Mouse (Mus musculus) midbrain, embryonic 13.5 days (tissue): Measurements from ENCODE around the gene Dmrt3. TPM values are rescaled to one million over a fixed set of nuclear protein-coding genes. Genes with fewer than 3 reads are reported as not detected.

Experiments used
- ATAC-seq: fragments of 200-750 bp; cut with Nextera tagmentation; 2 replicates; pipeline ENCODE4 v1.8.0; 2017; ENCODE audit warnings: mild to moderate bottlenecking, moderate TSS enrichment, moderate library complexity
- H3K27ac ChIP-seq: fragments of 300-500 bp; sonication (generic); 2 replicates; pipeline ENCODE4 v1.5.1; 2015; ENCODE audit warnings: inconsistent platforms, mild to moderate bottlenecking, moderate library complexity
- H3K27me3 ChIP-seq: fragments of 300-500 bp; sonication (generic); 2 replicates; pipeline ENCODE4 v1.6.1; 2015; ENCODE audit warnings: mild to moderate bottlenecking, inconsistent platforms
- H3K36me3 ChIP-seq: fragments of 300-500 bp; sonication (generic); 2 replicates; pipeline ENCODE4 v1.6.1; 2015; ENCODE audit warnings: mild to moderate bottlenecking, inconsistent platforms
- H3K4me1 ChIP-seq: fragments of 300-500 bp; sonication (generic); replicated peaks from 2 replicates; pipeline ENCODE4 v1.6.1; 2015; ENCODE audit warnings: inconsistent platforms
- H3K4me2 ChIP-seq: fragments of 300-500 bp; sonication (generic); replicated peaks from 2 replicates; pipeline ENCODE4 v1.6.1; 2015; ENCODE audit warnings: moderate library complexity, mild to moderate bottlenecking, inconsistent platforms
- H3K4me3 ChIP-seq: fragments of 300-500 bp; sonication (generic); replicated peaks from 2 replicates; pipeline ENCODE4 v1.5.1; 2015; ENCODE audit warnings: mild to moderate bottlenecking, inconsistent platforms
- H3K9ac ChIP-seq: fragments of 300-500 bp; sonication (generic); replicated peaks from 2 replicates; pipeline ENCODE4 v1.6.1; 2015; ENCODE audit warnings: mild to moderate bottlenecking, inconsistent platforms
- H3K9me3 ChIP-seq: fragments of 300-500 bp; sonication (generic); 2 replicates; pipeline ENCODE4 v1.6.1; 2016; ENCODE audit warnings: mild to moderate bottlenecking, inconsistent platforms
- whole genome bisulfite sequencing: fragments of 180-500 bp; shearing (Covaris S2); methylation state at CpG from one replicate; pipeline ENCODE4 v1.1.7; 2015; 5-methylcytosine and 5-hydroxymethylcytosine counted together
- polyA plus RNA-seq: library from polyadenylated mRNA; unstranded; fragments of >200 nt; fragmentation: Nextera tagmentation; extraction: Ambion mirVana; gene quantifications from 2 replicates; pipeline ENCODE4 v1.2.1, GENCODE M21; 2015

Dmrt3 gene
- polyA plus RNA-seq, 1 experiment from 2014 or later = 1.5 TPM

DNA sequence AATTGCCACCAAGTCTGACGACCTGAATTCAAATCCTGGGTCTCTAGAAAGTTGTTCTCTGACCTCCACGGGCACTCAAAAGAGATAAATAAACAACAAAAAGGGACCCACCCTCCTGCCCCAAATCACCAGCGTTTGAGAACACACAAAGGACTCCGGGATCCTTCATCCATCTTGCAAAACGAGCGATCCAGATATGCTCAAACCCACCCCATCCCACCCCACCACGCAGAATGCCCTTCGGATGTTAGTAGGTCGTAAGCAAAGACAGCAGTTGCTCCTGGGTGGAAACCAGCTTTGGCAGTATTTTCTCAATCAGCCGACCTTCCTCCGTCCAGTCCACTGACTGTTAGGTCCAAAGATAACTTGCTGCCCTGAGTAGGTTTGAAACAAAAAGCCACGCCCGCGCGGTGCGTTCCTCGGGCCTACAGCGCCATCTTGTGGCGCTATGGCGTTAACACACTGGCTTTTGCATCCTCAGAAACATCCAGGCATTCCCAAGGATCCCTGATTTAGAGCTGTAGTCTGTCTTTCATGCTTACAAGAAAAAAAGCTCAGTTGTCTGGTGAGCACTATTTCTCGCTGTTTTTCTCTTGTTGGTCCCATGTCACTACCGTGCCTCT is 25.6 kb downstream of the Dmrt3 start:
- Histone ChIP-seq H3K36me3 (no peaks in the 10 kb centered on the region), H3K4me3 (peak overlapping the region; percentile 33), H3K9ac (peak overlapping the region; percentile 42), H3K4me2 (peak overlapping the region; percentile 53), H3K9me3 (no peaks in the 10 kb centered on the region), H3K27me3 (no peaks in the 10 kb centered on the region; the same call in 1 of the 2 replicates), H3K4me1 (peaks cover 2% of the 10 kb centered on the region; the same call in 1 of the 2 replicates), H3K27ac (no peak overlapping the region)
- 12% methylated on average over 22 of the region's 22 CpGs for WGBS
- peak; percentile 83 for ATAC-seq

DNA sequence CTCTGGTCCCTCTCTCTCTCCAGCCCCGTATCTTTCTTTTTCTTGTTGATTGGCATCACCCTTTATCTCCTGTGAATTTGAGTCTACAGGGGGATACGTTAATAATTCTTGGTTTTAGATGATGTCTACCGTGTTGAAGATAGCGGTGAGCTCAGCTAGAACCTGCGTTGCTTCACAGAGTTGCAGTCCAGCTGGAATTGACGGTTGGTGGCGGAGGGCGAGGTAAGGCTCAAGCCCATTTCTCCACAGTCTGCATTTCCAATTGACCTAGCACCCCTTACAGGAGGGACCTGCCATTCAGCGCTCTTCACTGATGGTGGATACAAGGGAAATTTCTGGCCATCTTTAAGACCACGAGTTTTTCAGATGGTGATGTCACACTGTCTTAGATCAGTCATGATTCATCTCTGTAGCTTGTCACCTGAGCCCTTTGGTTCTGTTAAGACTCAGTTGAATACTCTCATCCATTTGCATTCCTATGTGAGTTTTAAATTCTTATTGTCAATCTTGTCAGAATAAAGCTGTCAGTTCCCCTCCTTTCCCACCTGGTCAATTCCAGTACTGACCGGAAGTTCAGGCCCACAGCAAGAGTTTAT is 28.8 kb downstream of the Dmrt3 start:
- H3K27me3 ChIP-seq = no peaks in the 10 kb centered on the region
- no peak overlapping the region for H3K9ac ChIP-seq
- H3K27ac ChIP-seq = no peak overlapping the region
- no peak overlapping the region for H3K4me2 ChIP-seq
- WGBS = 77% methylated on average over 11 of the region's 11 CpGs
- H3K36me3 ChIP-seq = no peaks in the 10 kb centered on the region
- no peak for ATAC-seq
- no peak overlapping the region for H3K4me3 ChIP-seq
- no peaks in the 10 kb centered on the region for H3K9me3 ChIP-seq
- H3K4me1 ChIP-seq = peaks cover 6% of the 10 kb centered on the region; the same call in 1 of the 2 replicates

DNA sequence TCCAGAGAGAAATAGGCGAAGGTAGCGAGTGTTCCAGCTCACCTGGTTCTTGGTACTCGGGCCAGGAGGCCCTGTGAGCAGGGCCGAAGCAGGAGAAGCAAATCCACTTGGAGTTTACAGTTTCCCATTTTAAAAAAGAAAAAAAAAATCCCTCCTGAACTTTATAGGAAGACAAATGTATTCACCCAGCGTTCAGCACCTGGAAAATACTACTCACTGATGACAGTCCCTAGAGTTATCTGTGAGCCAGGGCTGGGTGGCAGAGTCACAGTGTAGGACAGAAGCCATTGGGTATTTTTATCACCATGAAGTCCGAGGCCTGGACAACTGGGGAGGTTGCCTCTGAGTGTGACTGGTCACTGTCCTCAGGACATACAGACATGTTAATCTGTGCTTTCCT is 31.7 kb downstream of the Dmrt3 start:
- no peak for ATAC-seq
- Histone ChIP-seq H3K4me3 (no peak overlapping the region), H3K4me1 (peaks cover 6% of the 10 kb centered on the region; the same call in 1 of the 2 replicates), H3K9me3 (no peaks in the 10 kb centered on the region), H3K4me2 (no peak overlapping the region), H3K36me3 (no peaks in the 10 kb centered on the region), H3K27ac (no peak overlapping the region), H3K27me3 (no peaks in the 10 kb centered on the region), H3K9ac (no peak overlapping the region)
- WGBS = 90% methylated on average over 6 of the region's 6 CpGs

DNA sequence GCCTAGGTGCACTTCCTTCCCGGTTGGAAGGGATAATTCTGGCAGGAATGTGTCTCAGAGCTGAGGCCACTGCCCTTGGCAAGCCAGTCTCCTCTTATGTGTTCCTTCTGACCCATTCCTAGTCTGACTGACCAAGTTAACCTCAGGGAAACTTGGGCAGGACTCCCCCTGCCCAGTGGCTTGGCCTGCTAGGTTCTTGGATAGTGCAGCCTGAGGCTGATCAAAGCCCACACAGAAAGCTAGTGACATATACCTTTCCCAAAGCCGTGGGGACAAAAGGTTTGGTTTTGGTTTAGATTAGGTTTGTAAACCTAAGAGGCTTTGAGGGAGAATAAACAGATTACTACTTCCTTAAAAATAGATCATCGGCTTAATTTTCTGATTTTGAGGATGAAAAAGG is 37.0 kb downstream of the Dmrt3 start:
- no peak overlapping the region for H3K4me3 ChIP-seq
- H3K9me3 ChIP-seq = no peaks in the 10 kb centered on the region
- no peak overlapping the region for H3K27ac ChIP-seq
- no peak for ATAC-seq
- no peaks in the 10 kb centered on the region for H3K4me1 ChIP-seq
- WGBS = 62% methylated on average over 3 of the region's 3 CpGs
- H3K36me3 ChIP-seq = no peaks in the 10 kb centered on the region
- H3K27me3 ChIP-seq = no peaks in the 10 kb centered on the region
- no peak overlapping the region for H3K9ac ChIP-seq
- no peak overlapping the region for H3K4me2 ChIP-seq

DNA sequence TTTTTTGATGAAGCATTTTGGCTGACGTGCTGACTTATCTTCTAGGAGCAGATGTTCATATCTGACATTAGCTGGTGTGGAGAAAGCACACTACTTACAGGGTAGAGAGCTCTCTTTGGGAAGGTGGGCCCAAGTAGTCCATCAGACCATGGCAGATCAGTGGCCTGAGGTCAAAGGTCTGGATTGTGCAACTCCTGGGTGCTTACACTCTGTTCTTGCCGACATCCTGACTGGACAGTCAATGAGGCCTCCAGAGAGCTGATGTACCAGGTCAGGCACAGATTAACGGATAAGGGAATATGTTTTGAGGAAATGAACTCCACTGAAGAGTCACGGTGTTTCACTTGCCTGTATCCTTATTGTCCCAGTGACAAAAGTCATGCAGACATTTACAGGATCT is 38.6 kb downstream of the Dmrt3 start:
- WGBS = 76% methylated on average over 4 of the region's 4 CpGs
- no peak for ATAC-seq
- H3K9ac ChIP-seq = no peak overlapping the region
- no peak overlapping the region for H3K4me3 ChIP-seq
- H3K27me3 ChIP-seq = no peaks in the 10 kb centered on the region
- no peaks in the 10 kb centered on the region for H3K9me3 ChIP-seq
- no peak overlapping the region for H3K4me2 ChIP-seq
- no peaks in the 10 kb centered on the region for H3K4me1 ChIP-seq
- H3K36me3 ChIP-seq = no peaks in the 10 kb centered on the region
- H3K27ac ChIP-seq = no peak overlapping the region

DNA sequence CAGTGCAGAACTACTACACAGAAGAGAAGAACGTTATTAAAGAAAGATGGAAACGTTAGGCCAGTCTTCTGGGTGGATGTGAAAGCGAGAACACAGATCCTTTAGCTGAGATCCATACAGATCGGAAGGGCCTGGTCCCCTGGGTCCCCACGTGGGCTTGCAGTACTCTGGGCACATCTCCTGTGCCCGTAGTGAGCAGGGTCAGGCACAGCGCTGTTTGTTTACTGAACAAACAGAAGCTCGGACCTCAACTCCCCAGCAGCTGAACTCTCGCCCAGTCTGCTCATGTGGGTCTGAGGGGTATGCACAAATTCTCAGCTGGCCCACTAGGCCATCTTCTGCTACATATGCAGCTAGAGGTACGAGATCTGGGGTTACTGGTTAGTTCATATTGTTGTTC is 40.4 kb downstream of the Dmrt3 start:
- Histone ChIP-seq H3K4me2 (no peak overlapping the region), H3K36me3 (no peaks in the 10 kb centered on the region), H3K9me3 (no peaks in the 10 kb centered on the region), H3K27ac (no peak overlapping the region), H3K4me1 (no peaks in the 10 kb centered on the region), H3K27me3 (0 out of 2 replicates have a peak, but pooled peaks cover 4% of the 10 kb centered on the region), H3K4me3 (no peak overlapping the region), H3K9ac (no peak overlapping the region)
- WGBS = 84% methylated on average over 10 of the region's 10 CpGs
- ATAC-seq = no peak

DNA sequence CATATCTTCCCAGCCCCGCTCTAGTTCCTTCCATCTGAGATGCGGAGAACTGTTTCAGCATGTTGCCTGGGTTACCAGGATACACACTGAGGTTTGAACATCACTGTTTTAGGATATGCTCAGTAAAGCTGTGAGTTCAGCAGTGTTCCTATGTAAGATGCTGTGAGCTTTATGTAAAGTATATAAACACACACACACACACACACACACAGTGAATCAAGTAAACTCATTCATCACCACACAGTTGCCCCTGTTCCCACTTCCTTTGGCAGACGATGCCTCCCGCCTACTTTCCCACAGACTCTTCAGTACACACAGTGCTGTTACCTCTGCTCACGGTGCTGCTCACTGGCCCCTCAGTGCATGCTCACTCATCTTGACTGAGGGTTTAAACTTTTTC is 42.5 kb downstream of the Dmrt3 start:
- H3K4me3 ChIP-seq = no peak overlapping the region
- H3K4me2 ChIP-seq = no peak overlapping the region
- H3K9ac ChIP-seq = no peak overlapping the region
- 82% methylated on average over 5 of the region's 5 CpGs for WGBS
- H3K27me3 ChIP-seq = 0 out of 2 replicates have a peak, but pooled peaks cover 4% of the 10 kb centered on the region
- H3K4me1 ChIP-seq = no peaks in the 10 kb centered on the region
- no peak overlapping the region for H3K27ac ChIP-seq
- no peak for ATAC-seq
- no peaks in the 10 kb centered on the region for H3K9me3 ChIP-seq
- H3K36me3 ChIP-seq = no peaks in the 10 kb centered on the region

DNA sequence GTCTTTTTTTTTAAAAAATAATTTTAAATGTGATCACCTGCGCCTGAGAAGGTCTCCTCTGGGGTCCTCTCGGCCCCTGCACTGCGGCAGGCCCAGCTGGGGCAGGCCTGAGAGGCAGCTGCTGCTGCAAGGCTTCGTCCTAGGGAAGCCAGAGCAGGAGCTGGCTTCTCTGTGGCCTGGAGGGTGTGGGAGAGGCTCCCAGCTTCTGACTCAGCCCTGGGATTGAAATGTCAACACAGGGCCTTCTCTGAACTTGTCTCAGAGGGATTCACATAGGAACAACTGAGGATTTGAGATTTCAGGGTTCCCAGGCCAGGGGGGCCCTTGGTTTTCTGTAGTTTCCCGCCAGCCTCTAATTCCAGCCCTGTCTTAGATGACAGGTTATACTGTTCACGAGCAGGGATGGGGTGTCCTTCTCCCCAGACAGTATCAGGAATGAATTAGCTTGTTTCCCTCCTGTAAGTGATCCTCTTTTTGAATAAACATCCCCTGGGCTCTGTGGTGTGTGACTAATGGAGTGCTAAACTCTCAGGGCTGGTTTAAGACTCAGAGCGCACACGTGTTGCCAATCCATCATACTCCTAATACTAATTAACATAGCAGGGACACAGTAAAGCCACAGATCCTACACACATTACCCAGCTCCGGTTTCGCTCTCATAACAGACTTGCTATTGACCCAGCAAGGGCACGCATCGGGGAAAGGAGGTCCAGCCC is 44.1 kb downstream of the Dmrt3 start:
- Histone ChIP-seq H3K9me3 (no peaks in the 10 kb centered on the region), H3K27ac (no peak overlapping the region), H3K4me1 (no peaks in the 10 kb centered on the region), H3K36me3 (no peaks in the 10 kb centered on the region), H3K4me3 (no peak overlapping the region), H3K4me2 (no peak overlapping the region), H3K27me3 (0 out of 2 replicates have a peak, but pooled peaks cover 4% of the 10 kb centered on the region), H3K9ac (no peak overlapping the region)
- no peak for ATAC-seq
- WGBS = 60% methylated on average over 12 of the region's 12 CpGs

DNA sequence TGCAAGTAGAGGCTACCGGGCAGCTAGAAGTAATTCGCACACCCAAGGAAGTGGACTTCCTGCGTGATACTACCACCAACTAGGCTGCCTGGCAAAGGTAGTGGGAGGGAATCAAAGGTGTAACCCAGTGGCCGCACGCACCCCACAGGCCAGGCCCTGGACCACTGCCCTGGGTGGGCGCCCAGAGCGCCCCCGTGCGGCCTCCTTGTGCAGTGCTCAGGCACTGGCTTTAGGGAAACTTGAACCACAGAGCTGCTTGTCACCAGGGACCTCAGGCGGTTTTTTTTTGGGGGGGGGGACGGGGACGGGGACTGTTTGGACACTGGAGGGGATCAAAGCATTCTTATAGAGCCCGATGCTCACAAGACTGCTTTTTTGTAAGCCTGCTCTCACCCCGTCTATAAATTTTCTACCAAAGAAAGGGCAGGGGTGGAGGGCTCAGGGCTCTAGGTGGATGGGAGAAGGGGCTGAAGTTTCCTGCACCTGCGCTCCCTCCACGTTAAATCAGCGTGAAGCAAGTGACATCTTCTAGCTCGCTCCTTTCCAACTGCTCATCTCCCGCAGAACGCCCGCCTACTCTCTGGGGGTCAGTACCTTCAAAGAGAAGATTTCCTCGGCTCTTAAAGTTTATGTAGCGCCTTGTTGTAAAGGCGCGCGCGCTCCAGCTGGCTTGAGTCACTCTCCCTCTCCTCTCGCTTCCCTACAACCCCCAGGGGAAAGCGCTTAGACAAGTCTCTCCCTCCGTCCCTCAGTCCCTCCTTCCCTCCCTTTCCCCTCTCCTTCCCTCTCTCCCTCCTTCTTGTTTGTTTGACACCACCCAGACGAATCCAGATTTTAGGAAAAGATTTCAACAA is 55.6 kb downstream of the Dmrt3 start:
- no peak overlapping the region for H3K9ac ChIP-seq
- no peaks in the 10 kb centered on the region for H3K9me3 ChIP-seq
- no peaks in the 10 kb centered on the region for H3K36me3 ChIP-seq
- no peak overlapping the region for H3K4me3 ChIP-seq
- 2% methylated on average over 31 of the region's 31 CpGs for WGBS
- peaks cover 73% of the 10 kb centered on the region for H3K27me3 ChIP-seq
- ATAC-seq = no peak; the same call in 1 of the 2 replicates
- 0 out of 2 replicates have a peak, but pooled peaks cover 6% of the 10 kb centered on the region for H3K4me1 ChIP-seq
- H3K4me2 ChIP-seq = peak overlapping the region; percentile 16
- H3K27ac ChIP-seq = no peak overlapping the region

DNA sequence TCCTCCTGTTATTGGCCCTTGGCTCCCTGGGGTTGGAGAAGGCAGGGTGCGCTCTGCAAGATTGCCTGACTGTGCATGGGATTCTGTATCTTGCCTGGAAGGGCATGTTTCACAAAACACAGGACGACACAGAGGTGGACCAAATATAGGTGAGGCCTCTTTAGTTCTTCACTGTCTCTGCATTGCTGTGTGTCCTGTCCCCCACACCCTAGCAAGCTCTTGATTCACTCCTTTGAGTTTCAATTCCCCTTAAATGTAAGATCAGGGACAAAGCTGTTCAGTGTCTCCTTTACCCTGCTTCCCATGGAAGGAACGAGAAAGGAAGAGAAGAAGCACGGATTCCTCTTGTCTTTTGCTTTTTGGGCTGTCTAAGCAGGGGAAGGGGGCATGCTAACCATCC is 57.7 kb downstream of the Dmrt3 start:
- H3K36me3 ChIP-seq = no peaks in the 10 kb centered on the region
- H3K9me3 ChIP-seq = no peaks in the 10 kb centered on the region
- H3K4me3 ChIP-seq = no peak overlapping the region
- H3K4me1 ChIP-seq = peaks cover 18% of the 10 kb centered on the region
- no peak for ATAC-seq
- peaks cover 93% of the 10 kb centered on the region for H3K27me3 ChIP-seq
- H3K4me2 ChIP-seq = no peak overlapping the region
- H3K9ac ChIP-seq = no peak overlapping the region
- WGBS = 14% methylated on average over 4 of the region's 4 CpGs
- H3K27ac ChIP-seq = no peak overlapping the region

DNA sequence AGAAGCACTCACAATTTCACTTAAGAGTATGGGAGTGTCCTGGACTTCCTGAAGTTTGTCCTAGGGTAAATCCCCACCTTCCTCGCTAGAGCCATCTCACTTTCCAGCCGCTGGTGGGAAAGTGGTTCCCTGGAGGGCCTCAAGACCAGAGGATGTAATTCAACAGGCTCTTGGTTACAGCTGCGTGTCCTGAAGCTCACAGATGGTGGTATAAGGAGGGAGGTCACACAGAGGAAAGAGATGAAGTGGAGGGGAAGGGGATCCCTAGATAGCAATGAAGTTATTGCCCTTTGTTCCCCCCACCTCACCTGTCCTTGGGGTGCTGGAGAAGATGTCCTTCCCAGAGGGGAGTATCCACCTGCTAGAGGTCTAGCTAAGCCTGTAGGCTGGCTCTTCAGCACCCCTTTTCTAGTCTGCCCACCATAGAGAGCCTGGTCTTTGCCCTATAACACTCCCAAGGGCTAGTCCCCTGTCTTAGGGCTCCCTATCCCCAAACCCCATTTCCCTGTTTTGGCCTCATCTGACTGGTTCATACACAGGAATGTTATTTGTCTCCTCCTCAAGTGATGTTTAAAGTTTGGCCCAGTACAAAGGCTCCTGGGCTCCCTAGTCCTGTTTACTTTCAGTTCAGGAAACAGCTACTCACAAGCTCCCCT is 59.6 kb downstream of the Dmrt3 start:
- Histone ChIP-seq H3K4me3 (no peak overlapping the region), H3K4me1 (peaks cover 29% of the 10 kb centered on the region), H3K9me3 (no peaks in the 10 kb centered on the region), H3K36me3 (no peaks in the 10 kb centered on the region), H3K27ac (no peak overlapping the region), H3K9ac (no peak overlapping the region), H3K27me3 (peaks cover 99% of the 10 kb centered on the region), H3K4me2 (no peak overlapping the region)
- no peak for ATAC-seq
- WGBS = 2% methylated on average over 3 of the region's 3 CpGs
